Mouse (Mus musculus) monocyte, adult 59 days (primary cell): ENCODE measurements around the gene Thra. TPM values are rescaled to one million over a fixed set of nuclear protein-coding genes. Genes with fewer than 3 reads are reported as not detected.

Experiments
- total RNA-seq, 2 experiments: library from RNA; stranded (reverse); gene quantifications; one replicate each; pipeline ENCODE4 v1.2.4; 2023

Gene Thra
- 10 to 100 TPM; 17.9 to 20.1 TPM for total RNA-seq

DNA sequence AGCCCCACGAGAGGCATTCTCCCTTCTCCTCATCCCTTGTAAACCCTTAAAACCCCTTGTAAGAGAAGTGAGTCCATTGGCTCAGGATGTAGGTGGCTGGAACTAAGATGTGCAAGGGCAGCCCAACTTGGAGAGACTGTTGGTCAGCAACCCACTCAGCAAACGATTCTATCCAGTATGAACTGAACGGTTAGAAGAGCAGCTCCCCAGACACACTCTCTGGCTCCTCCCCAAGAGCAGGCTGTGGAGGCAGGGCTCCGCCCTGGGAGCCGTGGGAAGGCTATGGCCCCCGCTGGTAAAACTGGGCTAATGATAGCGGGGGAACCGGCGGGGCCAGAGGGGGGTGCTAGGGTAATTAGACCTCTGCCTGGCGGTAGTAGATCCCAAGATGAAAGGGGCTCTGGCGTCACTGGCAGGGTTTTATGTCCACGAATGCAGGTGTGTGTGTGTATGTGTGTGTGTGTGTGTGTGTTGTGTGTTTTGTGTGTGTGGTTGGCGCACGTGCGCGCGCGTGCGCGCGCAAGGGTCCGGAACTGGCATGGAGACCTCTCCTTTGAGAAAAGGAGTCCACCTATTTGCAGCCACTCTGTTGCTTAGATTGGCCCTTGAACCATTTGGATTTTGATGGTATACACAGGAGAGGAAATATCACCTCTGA is at the start of gene Thra:
Gene Thra, plus strand, starts transcription at position 246 of the 658 bp plus-strand sequence.

DNA sequence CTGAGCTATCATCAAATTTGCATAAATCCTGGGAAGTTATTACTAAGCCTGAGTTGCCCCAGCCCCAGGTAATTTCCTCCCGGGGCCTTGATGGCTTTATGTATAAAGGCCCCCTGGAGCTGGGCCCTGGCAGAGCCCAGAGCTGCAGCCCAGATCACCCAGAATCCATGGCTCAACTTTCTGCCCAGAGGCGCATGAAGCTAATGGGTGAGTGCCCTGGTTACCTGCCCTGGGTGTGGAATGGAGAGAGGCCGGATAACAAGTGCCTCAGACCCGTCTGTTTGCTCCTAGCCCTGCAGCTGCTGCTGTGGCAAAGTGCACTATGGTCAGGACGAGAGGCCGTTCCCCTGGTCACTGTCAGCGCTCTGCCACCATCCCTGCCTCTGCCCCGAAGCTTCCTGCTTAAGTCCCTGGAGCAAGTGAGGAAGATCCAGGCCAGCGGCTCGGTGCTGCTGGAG is 39.2 kb upstream of the Thra start, which contains the start of gene Csf3:
Gene Csf3, plus strand, starts transcription at position 51 of the 458 bp plus-strand sequence.

GRCm38 (mm10) chr11:98729119-98729588 is 11.3 kb upstream of the Thra start, which contains the start of gene Med24:
Gene Med24 (minus strand): TSS chr11:98729435.

GRCm38 (mm10) chr11:98774582-98775347 is 34.3 kb downstream of the Thra start, which contains the start of gene Nr1d1:
Gene Nr1d1 (minus strand): TSS chr11:98775333.

GRCm38 (mm10) chr11:98795015-98795713 is 54.7 kb downstream of the Thra start, which contains the start of gene Msl1:
Gene Msl1 (plus strand): TSS chr11:98795516.

GRCm38 (mm10) chr11:98804605-98805004 is 64.2 kb downstream of the Thra start, which contains the start of gene Casc3:
Gene Casc3 (plus strand): TSS chr11:98804905.

Other genes with a start within 250 kb of the Thra start
- 10 to 100 TPM; 19.1 to 27.8 TPM for gene Ikzf3, start 194.6 kb upstream of the Thra start, total RNA-seq
- gene Zpbp2, start 189.5 kb upstream of the Thra start, total RNA-seq, result 1 to 10 TPM in 1 of 2 experiments, not detected in 1; 3.4 TPM
- gene Ormdl3, start 153.3 kb upstream of the Thra start, total RNA-seq, result 10 to 100 TPM; 10.9 to 11.8 TPM
- gene Lrrc3c, start 142.3 kb upstream of the Thra start, total RNA-seq, result not detected
- gene Gm12355, start 115.0 kb upstream of the Thra start, total RNA-seq, result 10 to 100 TPM; 15.7 to 17.2 TPM
- not detected for gene Gsdma3, start 114.3 kb upstream of the Thra start, total RNA-seq
- not detected for gene Gsdma2, start 93.9 kb upstream of the Thra start, total RNA-seq
- under 1 TPM in 1 of 2 experiments, not detected in 1; 0.24 TPM for gene Gsdma, start 76.3 kb upstream of the Thra start, total RNA-seq
- 10 to 100 TPM; 55.3 to 60.4 TPM for gene Psmd3, start 58.1 kb upstream of the Thra start, total RNA-seq
- not detected for gene Csf3, start 39.4 kb upstream of the Thra start, total RNA-seq
- gene Med24, start 11.2 kb upstream of the Thra start, total RNA-seq, result 10 to 100 TPM; 42.8 to 50.5 TPM
- gene Nr1d1, start 34.7 kb downstream of the Thra start, total RNA-seq, result 10 to 100 TPM; 21.6 to 27.8 TPM
- gene Msl1, start 54.9 kb downstream of the Thra start, total RNA-seq, result 100 to 1,000 TPM; 121 to 126 TPM
- gene Casc3, start 64.3 kb downstream of the Thra start, total RNA-seq, result 10 to 100 TPM; 78.5 to 94.7 TPM
- gene Rapgefl1, start 96.1 kb downstream of the Thra start, total RNA-seq, result under 1 TPM; 0.33 to 0.50 TPM
- 10 to 100 TPM; 31.9 to 44.6 TPM for gene Wipf2, start 123.0 kb downstream of the Thra start, total RNA-seq
- gene Cdc6, start 167.2 kb downstream of the Thra start, total RNA-seq, result under 1 TPM; 0.73 to 0.91 TPM
- 100 to 1,000 TPM; 289 to 293 TPM for gene Rara, start 187.2 kb downstream of the Thra start, total RNA-seq
- gene Gjd3, start 242.4 kb downstream of the Thra start, total RNA-seq, result not detected